8 mouse cellular contexts compared by ENCODE assay signal in the genomic region with DNA sequence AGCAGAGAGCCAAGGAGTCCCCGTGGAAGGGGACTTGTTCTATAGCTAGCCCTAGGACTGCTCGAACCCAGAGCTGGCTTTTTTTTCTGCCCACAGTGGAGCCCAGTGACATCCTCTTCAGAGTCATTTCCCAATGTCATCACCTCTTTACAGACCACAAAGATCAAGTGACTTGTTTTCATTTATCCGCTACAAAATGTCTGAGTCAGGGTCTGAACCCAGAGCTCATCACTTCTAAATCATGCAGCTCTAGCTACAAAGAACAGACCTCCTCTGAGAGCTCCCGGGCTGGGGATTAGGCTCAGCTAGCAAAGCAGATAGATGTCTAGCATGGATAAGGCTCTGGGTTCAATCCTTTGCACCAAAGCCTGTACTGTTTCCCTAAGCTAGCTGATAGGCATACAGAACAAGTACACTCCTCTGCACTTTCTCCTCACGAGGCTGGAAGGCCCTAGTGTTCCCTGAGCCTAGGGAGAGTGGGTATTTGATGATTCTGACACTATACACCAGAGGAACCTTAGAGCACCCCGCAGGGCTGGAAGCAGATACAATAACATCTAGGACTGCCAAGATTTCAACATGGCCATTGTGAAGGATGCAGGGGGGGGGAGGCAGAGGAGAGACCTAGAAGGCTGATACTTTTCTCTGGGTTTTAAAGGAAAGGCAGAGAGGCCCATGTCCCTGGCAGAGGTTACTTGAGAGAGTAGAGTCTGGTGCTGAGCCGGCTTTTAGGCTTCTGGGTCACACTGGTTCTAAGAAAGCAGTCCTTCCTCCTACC. TPM values are rescaled to one million over a fixed set of nuclear protein-coding genes. Genes with fewer than 3 reads are reported as not detected.
DNase-seq lines count a peak whose midpoint lies in the region; ATAC-seq lines count a peak whose summit lies in the region.

No protein-coding gene starts in this region.

- H3K9ac ChIP-seq in midbrain, embryonic 12.5 days (replicated peaks) = no peak overlapping the region; the same call in 1 of the 2 replicates
- H3K9ac ChIP-seq in midbrain, embryonic 15.5 days = no peak overlapping the region
- H3K9ac ChIP-seq in hindbrain, embryonic 15.5 days = no peak overlapping the region
- H3K9ac ChIP-seq in stomach, embryonic 14.5 days (replicated peaks; ENCODE audit: low read depth, low read length) = no peak overlapping the region

- no peaks in the 10 kb centered on the region for H3K9me3 ChIP-seq in midbrain, embryonic 12.5 days
- no peaks in the 10 kb centered on the region for H3K9me3 ChIP-seq in midbrain, embryonic 15.5 days
- no peaks in the 10 kb centered on the region for H3K9me3 ChIP-seq in hindbrain, embryonic 15.5 days
- H3K9me3 ChIP-seq in stomach, embryonic 14.5 days (ENCODE audit: control insufficient read depth, low read depth, low read length) = no peaks in the 10 kb centered on the region

- no peak overlapping the region for H3K4me3 ChIP-seq in midbrain, embryonic 12.5 days
- no peak overlapping the region for H3K4me3 ChIP-seq in midbrain, embryonic 15.5 days
- no peak overlapping the region for H3K4me3 ChIP-seq in hindbrain, embryonic 15.5 days
- H3K4me3 ChIP-seq in stomach, embryonic 14.5 days (ENCODE audit: low read depth, low read length) = no peak overlapping the region

- H3K36me3 ChIP-seq in midbrain, embryonic 12.5 days = no peaks in the 10 kb centered on the region
- no peaks in the 10 kb centered on the region for H3K36me3 ChIP-seq in midbrain, embryonic 15.5 days (replicated peaks)
- peaks cover 4% of the 10 kb centered on the region; the same call in 1 of the 2 replicates for H3K36me3 ChIP-seq in hindbrain, embryonic 15.5 days
- H3K36me3 ChIP-seq in stomach, embryonic 14.5 days (ENCODE audit: control insufficient read depth, insufficient read depth, low read length) = no peaks in the 10 kb centered on the region

- peaks cover 2% of the 10 kb centered on the region; the same call in 1 of the 2 replicates for H3K27me3 ChIP-seq in midbrain, embryonic 12.5 days
- no peaks in the 10 kb centered on the region for H3K27me3 ChIP-seq in midbrain, embryonic 15.5 days (replicated peaks)
- no peaks in the 10 kb centered on the region for H3K27me3 ChIP-seq in hindbrain, embryonic 15.5 days
- H3K27me3 ChIP-seq in stomach, embryonic 14.5 days (ENCODE audit: control insufficient read depth, insufficient read depth, low read length) = no peaks in the 10 kb centered on the region

- WGBS in midbrain, embryonic 12.5 days = 61% methylated on average over 7 of the region's 7 CpGs
- 61% methylated on average over 7 of the region's 7 CpGs for WGBS in midbrain, embryonic 15.5 days
- 62% methylated on average over 7 of the region's 7 CpGs for WGBS in hindbrain, embryonic 15.5 days
- 63% methylated on average over 7 of the region's 7 CpGs for WGBS in stomach, embryonic 14.5 days

- H3K27ac ChIP-seq in midbrain, embryonic 12.5 days (replicated peaks) = peak overlapping the region; percentile 61; the same call in 1 of the 2 replicates
- H3K27ac ChIP-seq in midbrain, embryonic 15.5 days = no peak overlapping the region
- peak overlapping the region; percentile 3; the same call in 1 of the 2 replicates for H3K27ac ChIP-seq in hindbrain, embryonic 15.5 days (replicated peaks)
- H3K27ac ChIP-seq in stomach, embryonic 14.5 days (ENCODE audit: low read length) = peak overlapping the region; percentile 11; the same call in 1 of the 2 replicates

- peaks cover 45% of the 10 kb centered on the region for H3K4me1 ChIP-seq in midbrain, embryonic 12.5 days
- H3K4me1 ChIP-seq in midbrain, embryonic 15.5 days = peaks cover 38% of the 10 kb centered on the region
- H3K4me1 ChIP-seq in hindbrain, embryonic 15.5 days (replicated peaks) = peaks cover 50% of the 10 kb centered on the region
- peaks cover 33% of the 10 kb centered on the region for H3K4me1 ChIP-seq in stomach, embryonic 14.5 days (ENCODE audit: control insufficient read depth, insufficient read depth, low read length)

- peak; percentile 40 for DNase-seq in adrenal gland, adult 2 months
- DNase-seq in adrenal gland, adult 18-20 months (ENCODE audit: low spot score in 2 of 2) = no peak
- DNase-seq in cerebellum, adult 9-10 months = no peak
- no peak for DNase-seq in left cerebral cortex, postnatal 4 days

- no peak overlapping the region for H3K4me2 ChIP-seq in midbrain, embryonic 12.5 days (replicated peaks)
- no peak overlapping the region for H3K4me2 ChIP-seq in midbrain, embryonic 15.5 days
- no peak overlapping the region for H3K4me2 ChIP-seq in hindbrain, embryonic 15.5 days
- H3K4me2 ChIP-seq in stomach, embryonic 14.5 days (replicated peaks; ENCODE audit: low read depth, low read length) = no peak overlapping the region

- intact Hi-C loops in left cerebral cortex, postnatal 4 days (cut with DNase I) = no loop called here

- ATAC-seq in midbrain, embryonic 12.5 days (ENCODE audit: low FRiP score, low read depth) = no peak
- no peak for ATAC-seq in midbrain, embryonic 15.5 days (replicated peaks)
- ATAC-seq in hindbrain, embryonic 15.5 days (ENCODE audit: low FRiP score, low read depth) = no peak
- no peak for ATAC-seq in stomach, embryonic 14.5 days (ENCODE audit: insufficient number of reproducible peaks, insufficient read depth, low FRiP score, low read depth)

RNA-seq across cellular contexts. Expression of a gene that starts 4.1 kb away (rescaled TPM):
- 10 to 100 TPM; 53.1 to 56.1 TPM for total RNA-seq in adrenal gland, adult 2 months (2021)
- 151 and 157 TPM in 2 replicates for polyA plus RNA-seq in adrenal gland, adult 2 months (2012; rRNA removed)
- 10 to 100 TPM; 29.5 to 69.3 TPM for total RNA-seq in adrenal gland, adult 18-20 months (2021)
- 47.6 and 51.6 TPM in 2 replicates for polyA plus RNA-seq in midbrain, embryonic 12.5 days (2016; fragmentation: Nextera tagmentation; extraction: Ambion mirVana)
- 52.6 and 59.4 TPM in 2 replicates for polyA plus RNA-seq in midbrain, embryonic 15.5 days (2015; fragmentation: Nextera tagmentation; extraction: Ambion mirVana)
- 68.9 and 71.1 TPM in 2 replicates for polyA plus RNA-seq in hindbrain, embryonic 15.5 days (2015; fragmentation: Nextera tagmentation; extraction: Ambion mirVana)
- polyA plus RNA-seq in stomach, embryonic 14.5 days (2014; fragmentation: Nextera tagmentation; extraction: Ambion mirVana) = 2.5 and 3.0 TPM in 2 replicates
- 10 to 100 TPM; 50.6 to 52.2 TPM for total RNA-seq in left cerebral cortex, postnatal 4 days (2021)

RNA-seq across cellular contexts. Expression of a gene that starts 55.1 kb away (rescaled TPM):
- 10 to 100 TPM; 24.8 to 32.0 TPM for total RNA-seq in adrenal gland, adult 2 months (2021)
- 17.7 and 23.8 TPM in 2 replicates for polyA plus RNA-seq in adrenal gland, adult 2 months (2012; rRNA removed)
- total RNA-seq in adrenal gland, adult 18-20 months (2021) = 10 to 100 TPM; 26.1 to 33.7 TPM
- 37.4 and 39.6 TPM in 2 replicates for polyA plus RNA-seq in midbrain, embryonic 12.5 days (2016; fragmentation: Nextera tagmentation; extraction: Ambion mirVana)
- polyA plus RNA-seq in midbrain, embryonic 15.5 days (2015; fragmentation: Nextera tagmentation; extraction: Ambion mirVana) = 47.4 and 48.7 TPM in 2 replicates
- 46.4 and 49.1 TPM in 2 replicates for polyA plus RNA-seq in hindbrain, embryonic 15.5 days (2015; fragmentation: Nextera tagmentation; extraction: Ambion mirVana)
- 44.0 and 46.6 TPM in 2 replicates for polyA plus RNA-seq in stomach, embryonic 14.5 days (2014; fragmentation: Nextera tagmentation; extraction: Ambion mirVana)
- total RNA-seq in left cerebral cortex, postnatal 4 days (2021) = 10 to 100 TPM; 25.8 to 27.1 TPM

RNA-seq across cellular contexts. Expression of a gene that starts 55.5 kb away (rescaled TPM):
- 10 to 100 TPM; 60.4 to 66.3 TPM for total RNA-seq in adrenal gland, adult 2 months (2021)
- 33.4 and 40.8 TPM in 2 replicates for polyA plus RNA-seq in adrenal gland, adult 2 months (2012; rRNA removed)
- total RNA-seq in adrenal gland, adult 18-20 months (2021) = 10 to 100 TPM; 54.7 to 85.8 TPM
- 110 and 115 TPM in 2 replicates for polyA plus RNA-seq in midbrain, embryonic 12.5 days (2016; fragmentation: Nextera tagmentation; extraction: Ambion mirVana)
- 106 and 109 TPM in 2 replicates for polyA plus RNA-seq in midbrain, embryonic 15.5 days (2015; fragmentation: Nextera tagmentation; extraction: Ambion mirVana)
- polyA plus RNA-seq in hindbrain, embryonic 15.5 days (2015; fragmentation: Nextera tagmentation; extraction: Ambion mirVana) = 106 and 120 TPM in 2 replicates
- polyA plus RNA-seq in stomach, embryonic 14.5 days (2014; fragmentation: Nextera tagmentation; extraction: Ambion mirVana) = 116 and 118 TPM in 2 replicates
- total RNA-seq in left cerebral cortex, postnatal 4 days (2021) = 10 to 100 TPM; 60.2 to 60.8 TPM

Comparison
In these comparisons a context has a peak if more than half of its experiments do, and no peak if none do; other contexts are left out.
1. RNA of a gene that starts 4.1 kb away (polyA plus RNA-seq): 151 to 157 TPM in adrenal gland, adult 2 months, 68.9 to 71.1 TPM in hindbrain, embryonic 15.5 days, 52.6 to 59.4 TPM in midbrain, embryonic 15.5 days and 47.6 to 51.6 TPM in midbrain, embryonic 12.5 days; 2.5 to 3.0 TPM in stomach, embryonic 14.5 days; every median in the first group is over 10 times any median in the second.